Comparison of ENCODE assay signal across 9 mouse cellular contexts in the genomic region with DNA sequence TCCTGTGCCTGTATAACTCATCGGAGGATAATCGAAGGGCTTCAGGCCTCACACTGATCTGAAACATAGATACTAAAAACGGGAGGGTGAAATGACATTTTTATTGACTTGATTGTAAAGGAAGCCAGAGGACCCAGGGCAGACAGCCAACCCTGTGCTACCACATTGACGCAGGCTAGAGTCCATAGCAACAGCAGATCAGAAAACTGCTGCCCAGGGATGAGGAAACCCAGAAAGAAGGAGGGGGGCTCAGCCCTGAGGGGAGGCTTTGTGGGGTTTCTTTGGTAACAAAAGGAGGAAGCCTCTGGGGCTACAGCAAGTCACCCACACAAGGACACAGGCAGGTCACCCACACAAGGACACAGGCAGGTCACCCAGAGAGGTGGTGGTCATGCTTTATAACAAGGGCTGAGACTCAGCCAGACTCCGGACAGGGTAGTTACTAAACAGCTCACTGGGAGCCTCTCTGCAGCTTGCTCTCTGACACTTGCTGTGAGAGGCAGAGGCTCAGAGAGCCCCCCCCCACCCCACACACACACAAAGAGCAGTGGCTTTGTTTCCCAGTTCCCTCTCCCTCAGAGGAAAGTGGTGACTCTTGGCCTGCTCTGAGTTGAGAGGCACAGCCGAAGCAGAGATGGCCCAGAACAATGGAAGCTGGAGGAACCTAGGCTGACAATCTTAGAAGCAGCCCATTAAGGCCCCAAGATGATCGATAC. TPM values are rescaled to one million over a fixed set of nuclear protein-coding genes. Genes with fewer than 3 reads are reported as not detected.
A peak's percentile ranks its signal among the peaks of the same experiment; 100 is the strongest.
DNase-seq lines count a peak whose midpoint lies in the region; ATAC-seq lines count a peak whose summit lies in the region.
"Had no signal": no experiment of that assay in that cellular context is flagged by ENCODE, and none has a peak within 500 bp of the region (broad histone marks: within the 10 kb centered on the region; RNA-seq: fewer than 3 reads in every experiment).

No protein-coding gene starts in this region.

- peak; percentile 40; the same call in 1 of the 2 replicates for ATAC-seq in kidney, embryonic 14.5 days (ENCODE audit: low FRiP score, low TSS enrichment)
- ATAC-seq in midbrain, embryonic 12.5 days (ENCODE audit: low FRiP score, low read depth) = 0 out of 2 replicates have a peak, but pooled peaks have one; percentile 30
- no peak for ATAC-seq in erythroblast, adult 5-6 weeks (replicated peaks; ENCODE audit: low FRiP score, poor library complexity, severe bottlenecking)

- no peaks in the 10 kb centered on the region for H3K9me3 ChIP-seq in kidney, embryonic 14.5 days (ENCODE audit: control insufficient read depth, low read length)
- no peaks in the 10 kb centered on the region for H3K9me3 ChIP-seq in midbrain, embryonic 12.5 days
- H3K9me3 ChIP-seq: embryonic facial prominence, embryonic 15.5 days had no signal

- 55% methylated on average over 7 of the region's 7 CpGs for WGBS in kidney, embryonic 14.5 days
- WGBS in midbrain, embryonic 12.5 days = 45% methylated on average over 7 of the region's 7 CpGs

- no peak overlapping the region for H3K9ac ChIP-seq in kidney, embryonic 14.5 days (ENCODE audit: low read depth, low read length)
- H3K9ac ChIP-seq in midbrain, embryonic 12.5 days (replicated peaks) = peak overlapping the region; percentile 17; the same call in 1 of the 2 replicates
- H3K9ac ChIP-seq: embryonic facial prominence, embryonic 15.5 days had no signal

- no peak overlapping the region for H3K4me2 ChIP-seq in kidney, embryonic 14.5 days (replicated peaks; ENCODE audit: low read depth, low read length)
- no peak overlapping the region for H3K4me2 ChIP-seq in midbrain, embryonic 12.5 days (replicated peaks)
- H3K4me2 ChIP-seq: embryonic facial prominence, embryonic 15.5 days had no signal

- DNase-seq in heart, postnatal 4 days = peak; percentile 37
- no peak for DNase-seq in heart, adult 18-20 months
- peak; percentile 49 for DNase-seq in brain, adult 2 months (ENCODE audit: low read depth, low spot score)
- DNase-seq in natural killer cell, adult 2 months (ENCODE audit: low spot score in 2 of 2) = no peak
- no peak for DNase-seq in urinary bladder, adult 18-20 months (ENCODE audit: low spot score in 2 of 2)

- no peaks in the 10 kb centered on the region for H3K36me3 ChIP-seq in kidney, embryonic 14.5 days (ENCODE audit: control insufficient read depth, insufficient read depth, low read length)
- no peaks in the 10 kb centered on the region for H3K36me3 ChIP-seq in midbrain, embryonic 12.5 days
- H3K36me3 ChIP-seq: embryonic facial prominence, embryonic 15.5 days had no signal

- 0 out of 2 replicates have a peak, but pooled peaks cover 3% of the 10 kb centered on the region for H3K27me3 ChIP-seq in kidney, embryonic 14.5 days (ENCODE audit: control insufficient read depth, insufficient read depth, low read length)
- H3K27me3 ChIP-seq in midbrain, embryonic 12.5 days = 0 out of 2 replicates have a peak, but pooled peaks cover 5% of the 10 kb centered on the region
- H3K27me3 ChIP-seq: embryonic facial prominence, embryonic 15.5 days had no signal

- no peak overlapping the region for H3K4me3 ChIP-seq in kidney, embryonic 14.5 days (ENCODE audit: low read length)
- no peak overlapping the region for H3K4me3 ChIP-seq in midbrain, embryonic 12.5 days
- H3K4me3 ChIP-seq: embryonic facial prominence, embryonic 15.5 days had no signal

- H3K27ac ChIP-seq in kidney, embryonic 14.5 days (ENCODE audit: low read depth, low read length) = no peak overlapping the region
- H3K27ac ChIP-seq in midbrain, embryonic 12.5 days (replicated peaks) = peak overlapping the region; percentile 49
- H3K27ac ChIP-seq: embryonic facial prominence, embryonic 15.5 days had no signal

- H3K4me1 ChIP-seq in kidney, embryonic 14.5 days (ENCODE audit: control insufficient read depth, insufficient read depth, low read length) = peaks cover 7% of the 10 kb centered on the region; the same call in 1 of the 2 replicates
- peaks cover 12% of the 10 kb centered on the region for H3K4me1 ChIP-seq in midbrain, embryonic 12.5 days
- H3K4me1 ChIP-seq: embryonic facial prominence, embryonic 15.5 days had no signal

RNA-seq across cellular contexts. Expression of gene Ntng2, which starts 19.2 kb away (rescaled TPM):
- total RNA-seq in heart, postnatal 4 days (2021) = 1 to 10 TPM; 1.7 to 1.8 TPM
- total RNA-seq in heart, adult 18-20 months (2021) = 10 to 100 TPM; 10.5 to 14.7 TPM
- 3.2 and 4.3 TPM in 2 replicates for polyA plus RNA-seq in kidney, embryonic 14.5 days (2014; fragmentation: Nextera tagmentation; extraction: Ambion mirVana)
- 6.3 TPM in 2 replicates for polyA plus RNA-seq in midbrain, embryonic 12.5 days (2016; fragmentation: Nextera tagmentation; extraction: Ambion mirVana)
- 2.3 and 8.8 TPM in 2 replicates for total RNA-seq in erythroblast, adult 5-6 weeks (2015; ENCODE audit: low replicate concordance)
- 0.94 and 2.0 TPM in 2 replicates for total RNA-seq in erythroblast, adult 5-6 weeks (2017; ENCODE audit: low replicate concordance)

Comparison
In these comparisons a context has a peak if more than half of its experiments do, and no peak if none do; other contexts are left out.
1. DNase-seq: peak in heart, postnatal 4 days (single experiment) and brain, adult 2 months (single experiment); none in heart, adult 18-20 months (0 of 2), natural killer cell, adult 2 months (0 of 2) and urinary bladder, adult 18-20 months (0 of 2).